Mouse (Mus musculus) forebrain, embryonic 16.5 days (tissue): Measurements from ENCODE around the gene Slc15a5. TPM values are rescaled to one million over a fixed set of nuclear protein-coding genes. Genes with fewer than 3 reads are reported as not detected.

Source experiments
- ATAC-seq: fragments of 200-750 bp; cut with Nextera tagmentation; 2 replicates; pipeline ENCODE4 v1.8.0; 2017; ENCODE audit warnings: mild to moderate bottlenecking, moderate library complexity
- H3K27ac ChIP-seq: fragments of 300-500 bp; sonication (generic); 2 replicates; pipeline ENCODE4 v1.5.1; 2014; ENCODE audit warnings: low read length, control low read depth
- H3K27me3 ChIP-seq: fragments of 300-500 bp; sonication (generic); replicated peaks from 2 replicates; pipeline ENCODE4 v1.6.1; 2014; ENCODE audit warnings: low read length; ENCODE audit not compliant: control insufficient read depth, insufficient read depth
- H3K36me3 ChIP-seq: fragments of 300-500 bp; sonication (generic); 2 replicates; pipeline ENCODE4 v1.6.1; 2014; ENCODE audit not compliant: control insufficient read depth, insufficient read depth
- H3K4me1 ChIP-seq: fragments of 300-500 bp; sonication (generic); replicated peaks from 2 replicates; pipeline ENCODE4 v1.6.1; 2014; ENCODE audit warnings: low read length; ENCODE audit not compliant: control insufficient read depth, insufficient read depth
- H3K4me2 ChIP-seq: fragments of 300-500 bp; sonication (generic); 2 replicates; pipeline ENCODE4 v1.6.1; 2014; ENCODE audit warnings: mild to moderate bottlenecking, low read length, control low read depth
- H3K4me3 ChIP-seq: fragments of 300-500 bp; sonication (generic); replicated peaks from 2 replicates; pipeline ENCODE4 v1.5.1; 2014; ENCODE audit warnings: mild to moderate bottlenecking, low read length, control low read depth
- H3K9ac ChIP-seq: fragments of 300-500 bp; sonication (generic); replicated peaks from 2 replicates; pipeline ENCODE4 v1.6.1; 2014; ENCODE audit warnings: low read depth, low read length, control low read depth
- H3K9me3 ChIP-seq: fragments of 300-500 bp; sonication (generic); 2 replicates; pipeline ENCODE4 v1.6.1; 2016; ENCODE audit warnings: low read length; ENCODE audit not compliant: control insufficient read depth
- WGBS: fragments of 180-500 bp; shearing (Covaris S2); extraction: QIAGEN DNeasy Blood & Tissue Kit; methylation state at CpG from one replicate; pipeline ENCODE4 v1.1.7; 2014; 5-methylcytosine and 5-hydroxymethylcytosine counted together
- polyA plus RNA-seq: library from polyadenylated mRNA; unstranded; fragments of >200 nt; fragmentation: Nextera tagmentation; extraction: Ambion mirVana; gene quantifications from 2 replicates; pipeline ENCODE4 v1.2.1, GENCODE M21; 2015

Gene Slc15a5
- polyA plus RNA-seq, 1 experiment from 2014 or later, result 0.39 TPM

- no peak overlapping the region; the same call in 1 of the 2 replicates for H3K9ac ChIP-seq
- H3K9me3 ChIP-seq, result no peaks in the 10 kb centered on the region
- ATAC-seq, result peak; percentile 34
- no peaks in the 10 kb centered on the region for H3K36me3 ChIP-seq
- peak overlapping the region; percentile 28 for H3K4me2 ChIP-seq
- no peak overlapping the region for H3K4me3 ChIP-seq
- H3K27me3 ChIP-seq, result no peaks in the 10 kb centered on the region
- WGBS, result 18% methylated on average over 19 of the region's 19 CpGs
- H3K4me1 ChIP-seq, result peaks cover 28% of the 10 kb centered on the region
- peak overlapping the region; percentile 57 for H3K27ac ChIP-seq
These were observed 97.5 kb downstream of the Slc15a5 start for GRCm38 (mm10) chr6:137982195-137982737.

DNA sequence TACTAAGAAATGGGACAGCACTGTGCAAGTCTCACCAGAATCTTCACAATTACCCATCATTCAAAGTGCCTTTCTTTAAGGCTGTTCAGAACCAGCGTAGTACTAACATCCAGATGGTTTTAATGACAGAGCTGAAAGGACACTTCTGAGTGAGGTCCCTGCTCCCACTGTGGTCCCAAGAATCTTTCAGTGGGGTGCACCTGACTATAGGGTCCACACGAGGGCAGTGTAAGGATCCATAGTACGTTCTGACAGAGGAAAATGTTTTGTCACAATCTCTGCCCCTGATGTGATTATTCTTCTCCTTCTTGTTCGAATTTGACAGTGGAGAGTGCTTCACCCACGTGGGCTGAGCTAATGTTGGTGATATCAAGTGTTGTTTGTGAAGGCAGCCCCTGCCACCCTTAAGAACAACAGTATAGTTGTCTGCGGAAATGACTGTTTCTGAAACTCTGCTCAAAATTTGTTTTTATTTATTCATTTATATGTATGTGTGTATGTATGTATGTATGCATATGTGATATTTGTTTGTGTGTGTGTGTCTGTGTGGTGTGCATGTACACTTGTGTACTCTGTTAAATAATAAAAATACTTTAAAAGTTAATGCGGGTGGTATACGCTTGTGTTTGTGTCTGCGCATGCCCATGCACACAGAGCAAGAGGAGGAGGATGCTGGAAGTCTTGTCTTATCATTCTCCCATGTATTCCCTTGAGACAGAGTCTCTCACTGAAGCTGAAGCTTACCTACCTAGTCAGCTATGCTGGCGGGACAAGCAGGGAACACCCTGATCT, 98.6 kb downstream of the Slc15a5 start:
- H3K27ac ChIP-seq, result peak overlapping the region; percentile 87
- no peak overlapping the region for H3K9ac ChIP-seq
- H3K9me3 ChIP-seq, result no peaks in the 10 kb centered on the region
- H3K4me3 ChIP-seq, result no peak overlapping the region
- no peaks in the 10 kb centered on the region for H3K36me3 ChIP-seq
- H3K27me3 ChIP-seq, result no peaks in the 10 kb centered on the region
- H3K4me2 ChIP-seq, result no peak overlapping the region
- peaks cover 28% of the 10 kb centered on the region for H3K4me1 ChIP-seq
- ATAC-seq, result no peak
- 69% methylated on average over 10 of the region's 10 CpGs for WGBS

DNA sequence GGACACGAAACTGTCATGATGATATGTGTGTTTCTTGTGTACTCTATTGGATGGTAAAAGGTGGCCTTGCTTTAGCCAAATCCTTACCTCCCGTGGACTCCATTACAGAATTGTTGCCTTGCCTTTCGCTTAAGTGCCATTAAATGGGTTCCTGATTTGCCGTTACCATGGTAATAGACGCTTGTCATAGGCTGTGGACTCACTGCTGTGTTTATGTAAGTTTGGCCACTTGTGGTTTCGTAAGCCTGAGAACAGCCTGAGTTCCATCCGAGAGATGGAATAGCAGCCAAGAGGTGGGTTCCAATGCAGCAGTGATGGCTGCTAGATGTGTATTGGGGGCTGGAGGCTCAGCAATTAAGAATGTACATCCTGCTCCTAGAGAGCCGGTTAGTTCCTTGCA, 99.3 kb downstream of the Slc15a5 start:
- Histone ChIP-seq H3K27ac (peak overlapping the region; percentile 87), H3K9me3 (peaks cover under 1% of the 10 kb centered on the region; the same call in 1 of the 2 replicates), H3K4me1 (peaks cover 28% of the 10 kb centered on the region), H3K27me3 (no peaks in the 10 kb centered on the region), H3K4me2 (no peak overlapping the region), H3K4me3 (no peak overlapping the region), H3K36me3 (no peaks in the 10 kb centered on the region; the same call in 1 of the 2 replicates), H3K9ac (no peak overlapping the region)
- 36% methylated on average over 8 of the region's 8 CpGs for WGBS
- peak; percentile 39 for ATAC-seq

DNA sequence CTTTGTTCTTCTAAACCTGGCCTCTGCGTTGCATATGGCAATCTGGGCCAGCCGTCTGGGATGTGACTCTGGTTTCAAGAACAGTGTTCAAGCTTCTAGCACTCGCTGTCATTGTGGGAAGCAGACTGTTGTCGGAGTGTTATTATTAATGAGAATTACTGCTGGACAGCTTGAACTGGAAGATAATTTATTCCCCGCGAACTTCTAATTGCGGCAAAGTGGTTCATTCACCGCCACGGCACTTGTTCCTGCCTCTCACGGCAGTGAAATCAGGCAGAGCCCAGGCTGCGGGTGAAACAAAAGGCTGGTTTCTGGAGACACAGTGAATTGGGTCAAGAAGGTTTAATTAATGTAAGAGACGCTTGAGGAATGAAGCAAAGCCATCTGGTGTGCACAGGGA, 99.9 kb downstream of the Slc15a5 start:
- ATAC-seq, result peak; percentile 92
- 11% methylated on average over 12 of the region's 12 CpGs for WGBS

GRCm38 (mm10) chr6:137976021-137976420, 103.7 kb downstream of the Slc15a5 start:
- Histone ChIP-seq H3K9me3 (peaks cover 4% of the 10 kb centered on the region; the same call in 1 of the 2 replicates), H3K4me2 (no peak overlapping the region), H3K36me3 (no peaks in the 10 kb centered on the region; the same call in 1 of the 2 replicates), H3K4me3 (no peak overlapping the region), H3K27me3 (no peaks in the 10 kb centered on the region), H3K27ac (no peak overlapping the region), H3K4me1 (peaks cover 15% of the 10 kb centered on the region), H3K9ac (no peak overlapping the region)
- ATAC-seq, result no peak
- WGBS, result 84% methylated on average over 3 of the region's 3 CpGs

More for the DNA sequence above, 99.9 kb downstream of the Slc15a5 start:
- Histone ChIP-seq H3K27ac (peak overlapping the region; percentile 87), H3K9ac (no peak overlapping the region), H3K4me3 (no peak overlapping the region), H3K27me3 (no peaks in the 10 kb centered on the region), H3K9me3 (peaks cover 4% of the 10 kb centered on the region; the same call in 1 of the 2 replicates), H3K4me2 (no peak overlapping the region), H3K4me1 (peaks cover 28% of the 10 kb centered on the region), H3K36me3 (no peaks in the 10 kb centered on the region; the same call in 1 of the 2 replicates)

GRCm38 (mm10) chr6:137963703-137964102, 116.0 kb downstream of the Slc15a5 start:
- 89% methylated on average over 7 of the region's 7 CpGs for WGBS
- H3K4me2 ChIP-seq, result no peak overlapping the region
- no peak overlapping the region for H3K27ac ChIP-seq
- H3K4me1 ChIP-seq, result no peaks in the 10 kb centered on the region
- no peak overlapping the region for H3K9ac ChIP-seq
- H3K4me3 ChIP-seq, result no peak overlapping the region
- ATAC-seq, result no peak
- H3K27me3 ChIP-seq, result no peaks in the 10 kb centered on the region
- no peaks in the 10 kb centered on the region for H3K36me3 ChIP-seq
- H3K9me3 ChIP-seq, result no peaks in the 10 kb centered on the region

GRCm38 (mm10) chr6:137962836-137963235, 116.9 kb downstream of the Slc15a5 start:
- Histone ChIP-seq H3K9ac (no peak overlapping the region), H3K36me3 (no peaks in the 10 kb centered on the region), H3K9me3 (no peaks in the 10 kb centered on the region), H3K27ac (no peak overlapping the region), H3K4me3 (no peak overlapping the region), H3K27me3 (no peaks in the 10 kb centered on the region), H3K4me1 (no peaks in the 10 kb centered on the region), H3K4me2 (no peak overlapping the region)
- no peak for ATAC-seq
- whole genome bisulfite sequencing, result 64% methylated on average over 4 of the region's 4 CpGs

- Histone ChIP-seq H3K27ac (no peak overlapping the region), H3K4me1 (peaks cover 4% of the 10 kb centered on the region), H3K9me3 (no peaks in the 10 kb centered on the region), H3K36me3 (no peaks in the 10 kb centered on the region), H3K27me3 (no peaks in the 10 kb centered on the region), H3K4me2 (no peak overlapping the region), H3K9ac (no peak overlapping the region), H3K4me3 (no peak overlapping the region)
- 79% methylated on average over 4 of the region's 4 CpGs for WGBS
- ATAC-seq, result no peak; the same call in 1 of the 2 replicates
These were observed 119.5 kb downstream of the Slc15a5 start for GRCm38 (mm10) chr6:137960023-137960778.

DNA sequence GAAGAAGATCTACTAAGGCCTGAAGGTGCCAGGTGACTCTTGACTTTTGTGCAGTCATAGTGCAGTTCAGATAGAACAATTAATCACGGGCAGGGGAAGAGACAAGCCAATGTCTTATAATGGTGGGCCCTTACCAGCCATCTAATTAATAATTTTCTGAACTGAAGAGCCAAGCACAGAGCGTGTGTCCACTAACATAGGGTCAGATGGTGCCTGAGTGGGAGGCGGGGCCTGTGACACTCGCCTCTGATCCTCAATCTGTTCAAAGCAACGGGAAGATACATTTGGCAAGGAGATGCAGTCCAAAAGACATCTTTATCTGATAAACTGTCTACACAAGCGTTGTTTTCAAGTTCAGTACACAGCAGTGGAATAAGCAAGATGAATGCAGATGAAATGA, 122.1 kb downstream of the Slc15a5 start:
- H3K4me3 ChIP-seq, result no peak overlapping the region
- H3K9ac ChIP-seq, result no peak overlapping the region
- no peak overlapping the region for H3K27ac ChIP-seq
- peaks cover 4% of the 10 kb centered on the region for H3K4me1 ChIP-seq
- H3K27me3 ChIP-seq, result no peaks in the 10 kb centered on the region
- no peaks in the 10 kb centered on the region for H3K36me3 ChIP-seq
- no peaks in the 10 kb centered on the region for H3K9me3 ChIP-seq
- no peak for ATAC-seq
- H3K4me2 ChIP-seq, result no peak overlapping the region
- WGBS, result 85% methylated on average over 6 of the region's 6 CpGs
